Mouse (Mus musculus) CD8-positive naive resting alpha-beta T cell, adult 2 months (primary cell): ENCODE measurements at regions not wholly inside any gene's neighbourhood (a gene's known extent, or its start where the extent isn't known, plus 50 kb on each side); places are given as distances from the start of the nearest gene placed in this dataset.

Experiments used
- DNase-seq, 2 experiments: peaks; one replicate each; pipeline ENCODE4 v3.0.0; 2022; ENCODE audit warnings: low read depth in 2 of 2, low spot score in 2 of 2

DNA sequence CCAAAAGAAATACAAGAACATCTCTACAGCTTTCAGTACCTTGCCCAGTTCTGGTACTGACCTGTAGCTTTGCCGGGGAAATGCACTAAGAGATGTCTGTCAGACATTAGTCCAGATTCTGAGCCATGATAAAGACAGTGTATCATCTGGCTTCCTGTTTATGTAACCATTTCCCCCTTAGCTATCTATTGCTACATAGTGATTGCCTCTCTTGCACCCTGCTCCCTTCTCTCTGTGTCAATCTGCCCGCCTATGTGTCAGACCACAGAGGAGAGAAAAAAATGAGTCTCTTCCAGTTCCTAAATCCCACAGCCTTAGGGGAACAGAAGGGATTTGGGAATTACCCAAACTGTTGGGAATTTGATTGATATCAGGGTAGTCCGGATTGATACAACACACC, 52.2 kb upstream of the Pthlh start:
- DNase-seq, result no peak

DNA sequence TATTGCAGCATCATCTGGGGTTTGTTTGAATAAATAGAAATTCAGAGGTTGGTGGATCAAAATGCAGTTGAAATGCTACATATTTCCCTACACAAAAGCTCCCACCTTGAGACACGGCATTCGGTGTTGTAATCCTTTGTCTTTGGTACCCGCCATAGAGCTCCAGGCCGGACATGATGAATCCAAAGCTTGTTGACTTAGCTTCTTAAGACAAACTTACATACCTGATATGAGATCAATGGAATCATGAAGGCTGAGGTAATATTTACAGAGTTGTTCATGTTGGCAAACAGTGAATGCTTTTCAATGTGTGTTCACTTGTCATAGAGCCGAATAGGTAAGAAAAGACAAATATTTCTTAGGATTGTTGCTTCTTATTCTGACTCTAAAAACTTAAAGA, 51.2 kb upstream of the Pthlh start:
- no peak for DNase-seq
